Mouse (Mus musculus) kidney, adult 8-10 months (tissue): ENCODE results near the gene Mobp.

Experiments
- DNase-seq, 2 experiments: peaks; one replicate each; pipeline ENCODE4 v3.0.0; 2022

The Mobp gene

GRCm38 (mm10) chr9:120214978-120215495 is 65.5 kb downstream of the Mobp start:
- DNase-seq, result no peak

GRCm38 (mm10) chr9:120219411-120219810 is 69.9 kb downstream of the Mobp start:
- DNase-seq, result no peak
